Mouse (Mus musculus): ENCODE data around the gene Stn1. TPM values are rescaled to one million over a fixed set of nuclear protein-coding genes. Genes with fewer than 3 reads are reported as not detected.

Stn1 gene
- polyA plus RNA-seq, 1 experiment from 2014 or later = 24.0 TPM

GRCm38 (mm10) chr19:47570042-47570441 is 32.7 kb upstream of the Stn1 start:
- Histone ChIP-seq H3K9me3 (replicated peaks; ENCODE audit: control insufficient read depth, low read length, poor library complexity, severe bottlenecking) (no peaks in the 10 kb centered on the region), H3K4me3 (ENCODE audit: low read depth, low read length) (no peak overlapping the region), H3K36me3 (ENCODE audit: control insufficient read depth, insufficient read depth, low read length) (no peaks in the 10 kb centered on the region), H3K9ac (ENCODE audit: low read depth, low read length) (no peak overlapping the region), H3K27ac (ENCODE audit: low read length) (no peak overlapping the region), H3K4me1 (ENCODE audit: control insufficient read depth, insufficient read depth, low read length) (peaks cover 2% of the 10 kb centered on the region; the same call in 1 of the 2 replicates), H3K27me3 (ENCODE audit: control insufficient read depth, insufficient read depth, low read depth, low read length) (no peaks in the 10 kb centered on the region; the same call in 1 of the 2 replicates), H3K4me2 (ENCODE audit: low read length) (no peak overlapping the region)
- 90% methylated on average over 5 of the region's 5 CpGs for WGBS
- ATAC-seq = no peak

GRCm38 (mm10) chr19:47565994-47566393 is 28.7 kb upstream of the Stn1 start:
- no peaks in the 10 kb centered on the region for H3K9me3 ChIP-seq (replicated peaks; ENCODE audit: control insufficient read depth, low read length, poor library complexity, severe bottlenecking)
- no peak overlapping the region for H3K9ac ChIP-seq (ENCODE audit: low read depth, low read length)
- H3K4me3 ChIP-seq (ENCODE audit: low read depth, low read length) = no peak overlapping the region
- no peak overlapping the region for H3K27ac ChIP-seq (ENCODE audit: low read length)
- no peak for ATAC-seq
- 63% methylated on average over 8 of the region's 8 CpGs for WGBS
- H3K27me3 ChIP-seq (ENCODE audit: control insufficient read depth, insufficient read depth, low read depth, low read length) = no peaks in the 10 kb centered on the region; the same call in 1 of the 2 replicates
- H3K4me1 ChIP-seq (ENCODE audit: control insufficient read depth, insufficient read depth, low read length) = peaks cover 5% of the 10 kb centered on the region; the same call in 1 of the 2 replicates
- no peaks in the 10 kb centered on the region for H3K36me3 ChIP-seq (ENCODE audit: control insufficient read depth, insufficient read depth, low read length)
- H3K4me2 ChIP-seq (ENCODE audit: low read length) = no peak overlapping the region

- Histone ChIP-seq H3K4me1 (ENCODE audit: control insufficient read depth, insufficient read depth, low read length) (peaks cover 5% of the 10 kb centered on the region; the same call in 1 of the 2 replicates), H3K27ac (ENCODE audit: low read length) (no peak overlapping the region), H3K27me3 (ENCODE audit: control insufficient read depth, insufficient read depth, low read depth, low read length) (no peaks in the 10 kb centered on the region; the same call in 1 of the 2 replicates), H3K4me3 (ENCODE audit: low read depth, low read length) (no peak overlapping the region), H3K9me3 (replicated peaks; ENCODE audit: control insufficient read depth, low read length, poor library complexity, severe bottlenecking) (no peaks in the 10 kb centered on the region), H3K4me2 (ENCODE audit: low read length) (no peak overlapping the region), H3K36me3 (ENCODE audit: control insufficient read depth, insufficient read depth, low read length) (no peaks in the 10 kb centered on the region), H3K9ac (ENCODE audit: low read depth, low read length) (no peak overlapping the region)
- ATAC-seq = no peak
- WGBS = 10% methylated on average over 17 of the region's 17 CpGs
Observed at GRCm38 (mm10) chr19:47565031-47565654, 27.8 kb upstream of the Stn1 start.

DNA sequence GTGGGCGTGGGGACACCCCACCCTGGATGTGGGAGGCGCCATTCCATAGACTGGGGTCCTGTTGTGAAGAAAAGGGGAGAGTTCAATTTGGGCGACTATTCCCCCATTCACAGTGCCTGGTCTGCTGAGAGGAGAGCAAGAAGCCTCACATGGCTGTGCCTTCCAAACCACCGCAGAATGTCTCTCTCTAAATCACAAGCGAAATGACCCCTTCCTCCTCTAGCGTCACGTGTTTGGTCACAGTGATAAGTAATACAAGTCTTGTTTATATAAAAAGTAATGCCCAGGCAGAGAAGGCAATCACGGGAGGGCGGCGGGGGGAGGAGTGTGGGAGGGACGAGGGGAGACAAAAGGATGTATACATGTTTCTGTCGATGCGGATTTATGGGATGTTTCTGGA is 26.4 kb upstream of the Stn1 start:
- H3K4me3 ChIP-seq (ENCODE audit: low read depth, low read length) = no peak overlapping the region
- no peaks in the 10 kb centered on the region for H3K9me3 ChIP-seq (replicated peaks; ENCODE audit: control insufficient read depth, low read length, poor library complexity, severe bottlenecking)
- no peak overlapping the region for H3K9ac ChIP-seq (ENCODE audit: low read depth, low read length)
- WGBS = 82% methylated on average over 13 of the region's 13 CpGs
- H3K4me2 ChIP-seq (ENCODE audit: low read length) = no peak overlapping the region
- no peaks in the 10 kb centered on the region; the same call in 1 of the 2 replicates for H3K27me3 ChIP-seq (ENCODE audit: control insufficient read depth, insufficient read depth, low read depth, low read length)
- no peaks in the 10 kb centered on the region for H3K36me3 ChIP-seq (ENCODE audit: control insufficient read depth, insufficient read depth, low read length)
- no peak for ATAC-seq
- peaks cover 11% of the 10 kb centered on the region; the same call in 1 of the 2 replicates for H3K4me1 ChIP-seq (ENCODE audit: control insufficient read depth, insufficient read depth, low read length)
- H3K27ac ChIP-seq (ENCODE audit: low read length) = no peak overlapping the region

- Histone ChIP-seq H3K9me3 (replicated peaks; ENCODE audit: control insufficient read depth, low read length, poor library complexity, severe bottlenecking) (no peaks in the 10 kb centered on the region), H3K9ac (ENCODE audit: low read depth, low read length) (no peak overlapping the region), H3K36me3 (ENCODE audit: control insufficient read depth, insufficient read depth, low read length) (no peaks in the 10 kb centered on the region), H3K4me1 (ENCODE audit: control insufficient read depth, insufficient read depth, low read length) (peaks cover 11% of the 10 kb centered on the region; the same call in 1 of the 2 replicates), H3K27ac (ENCODE audit: low read length) (no peak overlapping the region), H3K27me3 (ENCODE audit: control insufficient read depth, insufficient read depth, low read depth, low read length) (no peaks in the 10 kb centered on the region), H3K4me2 (ENCODE audit: low read length) (no peak overlapping the region), H3K4me3 (ENCODE audit: low read depth, low read length) (no peak overlapping the region)
- ATAC-seq = no peak
- WGBS = 83% methylated on average over 5 of the region's 5 CpGs
Observed at GRCm38 (mm10) chr19:47561996-47562441, 24.7 kb upstream of the Stn1 start.

GRCm38 (mm10) chr19:47560544-47561161 is 23.3 kb upstream of the Stn1 start:
- Histone ChIP-seq H3K27me3 (ENCODE audit: control insufficient read depth, insufficient read depth, low read depth, low read length) (no peaks in the 10 kb centered on the region), H3K4me1 (ENCODE audit: control insufficient read depth, insufficient read depth, low read length) (peaks cover 11% of the 10 kb centered on the region; the same call in 1 of the 2 replicates), H3K4me2 (ENCODE audit: low read length) (no peak overlapping the region), H3K27ac (ENCODE audit: low read length) (no peak overlapping the region), H3K36me3 (ENCODE audit: control insufficient read depth, insufficient read depth, low read length) (no peaks in the 10 kb centered on the region), H3K9ac (ENCODE audit: low read depth, low read length) (no peak overlapping the region), H3K4me3 (ENCODE audit: low read depth, low read length) (no peak overlapping the region), H3K9me3 (replicated peaks; ENCODE audit: control insufficient read depth, low read length, poor library complexity, severe bottlenecking) (no peaks in the 10 kb centered on the region)
- WGBS = 79% methylated on average over 12 of the region's 12 CpGs
- ATAC-seq = no peak

GRCm38 (mm10) chr19:47559751-47560512 is 22.6 kb upstream of the Stn1 start:
- peaks cover 7% of the 10 kb centered on the region; the same call in 1 of the 2 replicates for H3K4me1 ChIP-seq (ENCODE audit: control insufficient read depth, insufficient read depth, low read length)
- WGBS = 34% methylated on average over 14 of the region's 14 CpGs
- no peak for ATAC-seq
- H3K27me3 ChIP-seq (ENCODE audit: control insufficient read depth, insufficient read depth, low read depth, low read length) = no peaks in the 10 kb centered on the region
- no peaks in the 10 kb centered on the region for H3K36me3 ChIP-seq (ENCODE audit: control insufficient read depth, insufficient read depth, low read length)
- no peak overlapping the region for H3K27ac ChIP-seq (ENCODE audit: low read length)
- H3K4me2 ChIP-seq (ENCODE audit: low read length) = no peak overlapping the region; the same call in 1 of the 2 replicates
- H3K9me3 ChIP-seq (replicated peaks; ENCODE audit: control insufficient read depth, low read length, poor library complexity, severe bottlenecking) = no peaks in the 10 kb centered on the region
- H3K4me3 ChIP-seq (ENCODE audit: low read depth, low read length) = no peak overlapping the region
- H3K9ac ChIP-seq (ENCODE audit: low read depth, low read length) = no peak overlapping the region

DNA sequence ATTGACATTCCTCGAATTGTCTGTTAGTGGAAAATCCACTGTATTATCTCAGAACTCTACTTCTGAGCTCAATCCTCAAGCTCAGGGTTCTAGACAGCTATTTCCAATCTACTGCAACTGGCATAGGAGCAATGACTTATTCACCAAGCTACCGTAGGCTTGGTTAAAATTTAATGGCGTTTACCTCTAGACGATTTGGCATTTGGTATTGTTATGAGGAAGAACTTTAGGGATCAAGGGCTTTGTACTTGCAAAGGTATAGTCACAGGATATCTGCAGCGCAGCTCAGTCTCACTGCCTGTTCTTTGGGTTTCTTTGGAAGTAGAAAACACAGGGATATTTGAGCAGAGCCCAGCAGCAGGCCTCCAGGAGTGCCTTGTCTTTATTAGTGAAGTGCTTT is 21.8 kb upstream of the Stn1 start:
- H3K9ac ChIP-seq (ENCODE audit: low read depth, low read length) = no peak overlapping the region
- H3K27me3 ChIP-seq (ENCODE audit: control insufficient read depth, insufficient read depth, low read depth, low read length) = no peaks in the 10 kb centered on the region
- no peak overlapping the region for H3K4me3 ChIP-seq (ENCODE audit: low read depth, low read length)
- peaks cover 5% of the 10 kb centered on the region; the same call in 1 of the 2 replicates for H3K4me1 ChIP-seq (ENCODE audit: control insufficient read depth, insufficient read depth, low read length)
- no peak overlapping the region for H3K4me2 ChIP-seq (ENCODE audit: low read length)
- no peaks in the 10 kb centered on the region for H3K36me3 ChIP-seq (ENCODE audit: control insufficient read depth, insufficient read depth, low read length)
- no peaks in the 10 kb centered on the region for H3K9me3 ChIP-seq (replicated peaks; ENCODE audit: control insufficient read depth, low read length, poor library complexity, severe bottlenecking)
- no peak overlapping the region for H3K27ac ChIP-seq (ENCODE audit: low read length)
- WGBS = 25% methylated on average over 5 of the region's 5 CpGs
- ATAC-seq = no peak
